Mouse (Mus musculus) naive thymus-derived CD4-positive, alpha-beta T cell, adult 5 months (primary cell): ENCODE results near the gene Naaladl1. TPM values are rescaled to one million over a fixed set of nuclear protein-coding genes. Genes with fewer than 3 reads are reported as not detected.

Experiments used
- polyA plus RNA-seq: library from polyadenylated mRNA; unstranded; fragments of 100-300 nt; shearing (Covaris generic); gene quantifications from one replicate; pipeline ENCODE4 v1.2.1, GENCODE M21; 2017

Gene Naaladl1
- polyA plus RNA-seq: not detected

DNA sequence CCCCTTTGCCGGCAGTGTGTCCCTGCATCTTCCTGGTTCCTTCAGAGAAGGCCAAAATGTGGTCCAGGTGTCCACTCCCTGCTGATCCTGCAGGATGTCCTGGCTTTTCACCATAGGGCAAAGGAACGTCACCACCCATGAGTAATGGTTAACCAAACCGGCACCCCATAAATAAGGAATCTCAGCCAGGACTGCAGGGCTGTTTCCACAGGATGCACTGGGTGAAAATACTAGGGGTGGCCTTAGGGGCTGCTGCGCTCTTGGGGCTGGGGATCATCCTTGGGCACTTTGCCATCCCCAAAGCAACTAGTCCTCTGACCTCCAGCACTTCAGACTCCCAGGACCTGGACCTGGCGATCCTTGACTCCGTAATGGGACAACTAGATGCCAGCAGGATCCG, at the start of gene Naaladl1:
TSS of gene Naaladl1 (plus strand) at position 197 of the 400 bp plus-strand sequence.

DNA sequence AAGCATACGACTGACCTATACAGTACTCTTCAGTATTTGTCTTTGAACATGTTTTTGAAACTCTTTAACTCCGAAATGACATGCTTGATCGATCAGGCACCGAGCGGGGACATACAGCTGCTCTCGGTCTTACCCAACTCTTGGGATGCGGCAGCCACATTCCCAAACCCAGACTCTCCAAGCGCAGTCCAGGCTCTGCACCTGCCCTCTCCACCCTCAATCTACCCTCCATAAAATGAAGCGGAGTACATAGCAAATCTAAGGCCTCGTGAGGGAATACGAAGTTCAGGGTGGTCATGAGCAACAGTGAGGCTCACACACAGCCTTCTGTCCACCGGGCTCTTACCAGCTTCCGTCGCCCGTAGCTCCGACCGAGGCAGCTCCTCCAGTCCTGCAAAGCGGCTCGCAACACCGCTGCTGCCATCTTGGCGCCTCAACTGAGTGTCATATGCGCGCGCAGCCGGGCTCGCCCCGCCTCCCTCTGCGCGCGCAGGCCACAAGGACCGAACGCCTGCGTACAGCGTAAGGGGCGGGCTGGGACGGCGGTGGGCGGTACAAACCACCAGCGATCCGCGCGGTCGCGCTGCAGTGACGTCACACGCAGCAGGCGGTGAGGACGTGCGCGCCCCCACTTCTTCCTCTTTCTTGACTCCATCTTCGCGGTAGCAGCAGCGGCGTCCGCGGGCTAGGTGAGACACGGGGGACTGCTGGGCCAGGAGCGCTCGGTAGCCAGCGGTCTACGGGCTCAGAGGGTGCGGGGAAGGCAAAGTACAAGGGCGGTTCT, 48.1 kb upstream of the Naaladl1 start, which contains the start of the genes Mrpl49 and Fau:
TSS of gene Mrpl49 (minus strand) at position 473 of the 784 bp plus-strand sequence.
TSS of gene Fau (plus strand) at position 532 of the 784 bp plus-strand sequence.

DNA sequence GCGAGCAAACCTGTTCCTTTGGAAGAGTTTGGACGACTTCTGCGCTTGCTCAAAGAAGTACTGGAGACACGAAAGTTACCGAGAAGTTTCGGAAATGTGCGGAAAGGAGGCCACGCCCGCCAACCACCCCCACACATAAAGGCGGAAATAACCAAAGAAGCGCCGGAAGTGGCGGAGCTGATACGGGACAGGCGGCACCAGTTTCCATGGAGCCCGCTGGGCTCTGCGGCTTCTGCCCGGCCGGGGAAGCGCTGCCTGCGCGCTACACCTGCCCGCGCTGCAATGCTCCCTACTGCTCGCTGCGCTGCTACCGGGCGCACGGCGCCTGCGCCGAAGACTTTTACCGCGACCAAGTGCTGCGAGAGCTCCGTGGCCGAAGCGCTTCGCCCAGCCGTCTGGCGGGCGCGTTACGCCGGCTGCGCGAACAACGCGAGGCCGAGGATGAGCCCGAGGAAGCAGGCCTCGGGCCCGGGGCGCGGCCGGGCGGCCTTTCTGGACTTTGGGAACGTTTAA, 44.5 kb upstream of the Naaladl1 start, which contains the start of gene Znhit2:
TSS of gene Znhit2 (plus strand) at position 172 of the 513 bp plus-strand sequence.

DNA sequence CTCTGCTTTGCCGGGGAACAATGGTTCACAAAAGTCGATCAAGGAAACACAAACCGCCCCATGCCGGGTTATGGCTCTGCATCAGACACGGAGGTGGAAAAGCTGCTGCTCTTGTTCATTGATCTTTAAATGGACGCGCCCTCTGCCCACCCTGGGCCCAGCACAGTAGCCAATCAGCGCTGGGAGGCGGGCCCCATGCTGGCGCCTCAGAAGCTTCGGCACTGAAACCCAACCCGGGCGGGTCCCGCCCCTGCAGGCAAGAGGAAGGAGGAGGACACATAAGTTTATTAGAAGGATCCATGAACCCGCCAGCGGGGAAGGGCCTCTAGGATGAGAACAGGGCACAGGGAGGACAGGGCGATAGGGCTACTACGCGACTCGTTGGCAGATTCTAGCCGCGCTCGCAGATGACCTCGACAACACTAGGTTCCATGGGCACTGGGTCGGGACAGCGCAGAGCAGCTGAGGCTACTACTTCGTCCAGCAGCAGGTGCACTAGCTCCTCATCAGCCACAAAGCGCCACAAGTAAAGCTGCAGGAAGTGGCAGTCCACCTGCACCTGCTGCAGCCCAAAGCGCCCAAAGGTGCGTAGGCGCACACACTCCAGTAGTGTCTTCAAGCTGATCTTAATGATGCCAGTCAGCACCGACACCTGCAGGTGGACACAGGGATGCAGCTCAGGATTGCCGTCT, 37.7 kb upstream of the Naaladl1 start, which contains the start of gene Tm7sf2:
TSS of gene Tm7sf2 (minus strand) at position 650 of the 692 bp plus-strand sequence.

DNA sequence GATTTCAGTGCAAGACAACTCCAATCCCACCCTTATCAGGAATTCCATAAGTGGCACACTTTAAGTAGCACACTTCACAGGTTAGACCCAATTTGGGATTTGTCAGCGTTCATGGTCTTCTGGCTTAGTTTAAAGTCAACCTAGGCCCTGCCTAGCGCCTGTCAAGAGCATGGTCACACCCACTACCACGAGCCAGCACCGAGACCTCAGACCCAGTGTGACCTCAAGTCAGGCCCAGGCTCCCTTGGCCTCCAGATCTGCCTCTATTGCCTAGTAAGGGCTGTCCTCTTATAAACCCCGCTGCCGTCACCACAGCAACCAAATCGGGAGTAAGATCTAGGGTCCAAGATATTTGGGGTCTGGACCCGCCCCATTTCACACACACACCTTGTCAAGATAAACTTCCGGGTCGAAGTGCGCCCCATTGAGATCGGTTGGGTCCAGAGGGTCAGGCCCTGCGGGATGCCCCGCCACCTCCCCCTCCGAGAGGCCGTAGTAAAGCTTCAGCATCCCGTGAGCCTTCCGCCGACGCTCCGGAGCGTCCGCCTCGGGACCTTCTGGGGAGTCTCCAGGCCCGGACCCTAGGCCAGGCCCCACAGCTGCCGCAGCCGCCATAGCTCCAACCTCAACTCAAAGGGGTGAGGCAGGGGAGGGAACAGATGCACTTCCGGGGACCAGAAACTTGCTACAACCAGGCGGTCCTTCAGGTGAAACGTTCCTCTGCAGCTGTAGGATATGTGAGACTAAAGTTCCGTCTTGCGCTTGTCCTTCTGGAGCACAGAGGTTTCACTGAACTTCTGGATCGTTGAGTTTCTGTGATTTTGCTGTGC, 28.8 kb upstream of the Naaladl1 start, which contains the start of gene Vps51:
TSS of gene Vps51 (minus strand) at position 668 of the 830 bp plus-strand sequence.

DNA sequence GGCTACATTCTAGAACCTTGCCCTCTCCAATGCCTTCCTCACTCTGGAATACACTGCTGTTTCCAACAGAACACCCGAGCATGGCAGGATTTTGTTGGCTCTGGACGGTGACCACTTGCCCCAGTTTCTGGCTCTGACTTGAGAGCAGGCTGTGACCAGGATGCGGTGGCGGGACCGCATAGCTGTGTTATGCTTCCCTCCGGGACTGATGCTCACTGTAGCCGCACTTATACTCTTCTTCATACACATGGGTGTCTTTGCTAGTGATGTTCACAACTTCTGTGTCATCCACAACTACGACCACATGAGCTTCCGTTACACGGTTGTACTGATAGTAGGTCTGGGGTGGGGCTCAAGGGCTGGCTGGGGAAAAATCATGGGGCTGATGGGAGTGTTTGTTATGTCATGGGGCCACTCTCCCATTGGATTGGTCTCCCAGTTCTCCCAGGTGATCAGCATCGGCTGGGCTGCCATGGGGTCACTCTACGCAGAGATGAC, 25.6 kb upstream of the Naaladl1 start, which contains the start of gene Tmem262:
TSS of gene Tmem262 (plus strand) at position 51 of the 498 bp plus-strand sequence.

DNA sequence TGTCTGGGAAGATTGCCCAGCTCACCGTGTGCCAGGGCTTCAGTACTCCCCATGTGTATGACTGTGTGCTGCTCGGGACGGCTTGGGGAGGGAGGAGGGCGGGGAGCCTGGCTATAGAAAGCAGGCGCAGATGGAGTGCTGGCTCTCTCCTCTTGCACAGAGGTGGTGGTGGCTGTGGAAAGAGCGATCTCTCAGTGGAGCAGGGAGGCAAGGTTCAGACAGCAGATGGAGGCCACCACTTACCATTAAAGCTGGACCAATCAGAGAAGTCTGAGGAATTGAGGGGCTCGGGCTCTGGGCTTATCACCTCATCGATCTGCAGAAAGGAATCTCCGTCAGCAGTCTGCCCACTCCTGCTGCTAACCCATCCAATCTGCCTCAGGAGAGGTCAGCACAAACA, 23.4 kb upstream of the Naaladl1 start, which contains the start of gene Gm28374:
TSS of gene Gm28374 (minus strand) at position 101 of the 400 bp plus-strand sequence.

DNA sequence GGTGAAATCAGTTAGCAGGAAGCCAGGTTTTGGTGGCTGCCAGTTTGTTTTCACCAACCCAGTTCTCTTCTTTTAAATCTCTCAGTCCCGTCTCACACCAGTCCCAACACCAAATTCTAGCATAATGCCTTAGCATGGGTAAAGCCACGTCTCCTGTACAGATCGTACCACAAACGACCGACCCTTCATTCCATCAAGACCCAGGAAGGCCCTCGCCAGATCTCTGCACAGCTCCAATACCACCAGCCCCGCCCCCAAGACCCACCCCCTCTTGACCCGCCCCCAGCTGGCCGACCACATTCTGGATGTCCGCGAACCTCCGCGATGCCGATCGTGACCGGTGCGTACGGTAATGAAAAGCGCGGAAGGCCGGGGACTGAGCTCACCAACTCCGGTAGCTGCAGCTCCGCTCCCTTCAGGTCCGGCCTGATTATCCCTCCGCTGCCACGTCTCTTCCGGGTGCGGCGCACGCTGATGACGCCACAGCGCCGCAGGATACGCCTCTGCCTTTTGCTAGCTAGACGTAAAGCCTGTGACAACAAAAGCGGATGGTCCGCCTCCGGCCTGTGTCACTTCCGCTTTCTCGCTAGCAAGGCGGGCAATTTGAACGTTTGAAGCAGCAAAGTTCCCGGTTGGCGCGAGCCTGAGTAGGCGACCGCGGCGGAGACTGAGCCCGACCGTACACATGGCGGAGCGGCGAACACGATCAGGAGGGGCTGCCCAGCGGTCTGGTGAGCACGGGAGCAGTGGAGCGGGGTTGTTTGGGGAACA, 20.9 kb upstream of the Naaladl1 start, which contains the start of the genes Zfpl1 and Cdca5:
TSS of gene Zfpl1 (minus strand) at position 479 of the 771 bp plus-strand sequence.
TSS of gene Cdca5 (plus strand) at position 506 of the 771 bp plus-strand sequence.

DNA sequence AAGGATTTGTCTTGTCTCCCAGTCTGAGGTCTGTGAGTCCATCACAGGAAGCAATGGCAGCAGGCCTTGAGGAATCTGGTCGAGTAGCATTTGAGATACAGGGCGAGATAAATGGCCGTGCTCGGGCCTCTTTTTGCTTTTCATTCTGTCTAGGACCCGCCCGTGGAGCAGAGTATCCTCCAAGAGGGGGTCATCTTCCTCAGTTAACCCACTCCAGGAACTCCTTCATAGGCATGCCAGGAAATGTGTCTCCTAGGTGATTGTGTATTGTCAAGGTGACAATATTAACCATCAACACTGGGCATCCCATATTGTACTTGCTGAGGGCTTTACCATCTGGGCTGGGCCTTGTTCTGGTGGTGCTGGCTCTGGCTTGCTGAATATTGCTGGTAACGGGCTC, 11.5 kb upstream of the Naaladl1 start, which contains the start of gene AC131692.1:
TSS of gene AC131692.1 (plus strand) at position 301 of the 400 bp plus-strand sequence.

DNA sequence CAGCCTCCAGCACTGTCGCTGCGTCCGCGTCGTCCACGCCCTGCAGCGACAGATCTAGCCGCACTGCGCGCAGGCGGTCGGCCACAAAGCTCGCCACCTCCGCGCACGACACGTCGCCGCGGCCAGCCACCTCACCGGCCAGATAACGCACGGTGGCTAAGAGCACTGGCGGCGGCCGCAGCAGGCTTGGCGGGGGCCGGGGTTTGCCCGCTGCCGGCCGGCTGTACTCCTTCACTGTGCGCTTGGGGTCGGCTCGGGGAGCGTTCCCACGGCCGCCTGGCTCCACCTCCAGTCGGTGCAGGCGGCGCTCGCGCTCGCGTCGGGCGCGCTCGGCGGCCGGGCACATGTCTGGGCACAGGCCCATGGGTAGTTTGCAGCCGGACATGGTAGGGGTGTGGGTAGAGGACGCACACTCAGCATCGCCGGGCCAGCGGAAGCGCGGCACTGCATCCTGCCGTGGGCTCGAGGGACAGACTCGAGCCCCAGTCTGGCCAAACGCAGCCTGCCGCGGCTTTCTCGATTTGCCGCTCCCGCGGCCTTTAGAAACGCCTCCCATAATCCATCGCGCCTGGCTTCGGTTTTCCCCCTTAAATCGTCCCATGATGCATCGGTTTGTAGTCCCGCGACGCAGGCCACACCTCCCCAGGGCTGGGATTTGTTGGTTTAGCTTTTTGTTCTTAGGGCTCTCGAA, 12.5 kb downstream of the Naaladl1 start, which contains the start of gene Sac3d1:
TSS of gene Sac3d1 (minus strand) at position 665 of the 691 bp plus-strand sequence.

DNA sequence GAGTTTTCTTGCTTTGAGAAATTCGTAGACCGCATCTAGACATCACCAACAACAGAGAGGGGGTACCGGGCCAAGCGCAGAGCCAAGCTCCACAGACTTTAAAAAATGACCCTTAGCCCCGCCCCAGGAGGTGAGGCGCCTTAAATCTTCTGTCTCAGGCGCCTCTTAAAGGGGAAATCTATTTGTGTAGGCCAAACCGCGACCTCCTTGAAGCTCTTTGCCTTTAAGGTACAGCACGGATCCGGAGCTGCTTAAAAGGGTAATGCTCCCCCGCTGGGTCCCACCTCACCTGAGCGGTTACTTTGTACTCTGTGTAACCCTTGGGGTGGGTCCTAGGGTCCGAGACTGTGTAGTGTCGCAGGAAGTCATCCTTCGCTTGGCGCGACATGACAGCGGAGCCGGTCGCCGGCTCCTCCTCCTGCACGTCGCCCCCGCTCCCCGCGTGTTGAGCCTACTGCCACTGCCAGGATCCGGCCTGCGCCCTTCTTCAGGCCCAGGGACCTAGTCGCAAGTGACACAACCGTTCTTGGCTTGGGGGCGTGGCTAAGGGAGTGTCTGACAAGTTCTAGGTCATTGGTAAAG, 22.3 kb downstream of the Naaladl1 start, which contains the start of gene Snx15:
TSS of gene Snx15 (minus strand) at position 545 of the 582 bp plus-strand sequence.

DNA sequence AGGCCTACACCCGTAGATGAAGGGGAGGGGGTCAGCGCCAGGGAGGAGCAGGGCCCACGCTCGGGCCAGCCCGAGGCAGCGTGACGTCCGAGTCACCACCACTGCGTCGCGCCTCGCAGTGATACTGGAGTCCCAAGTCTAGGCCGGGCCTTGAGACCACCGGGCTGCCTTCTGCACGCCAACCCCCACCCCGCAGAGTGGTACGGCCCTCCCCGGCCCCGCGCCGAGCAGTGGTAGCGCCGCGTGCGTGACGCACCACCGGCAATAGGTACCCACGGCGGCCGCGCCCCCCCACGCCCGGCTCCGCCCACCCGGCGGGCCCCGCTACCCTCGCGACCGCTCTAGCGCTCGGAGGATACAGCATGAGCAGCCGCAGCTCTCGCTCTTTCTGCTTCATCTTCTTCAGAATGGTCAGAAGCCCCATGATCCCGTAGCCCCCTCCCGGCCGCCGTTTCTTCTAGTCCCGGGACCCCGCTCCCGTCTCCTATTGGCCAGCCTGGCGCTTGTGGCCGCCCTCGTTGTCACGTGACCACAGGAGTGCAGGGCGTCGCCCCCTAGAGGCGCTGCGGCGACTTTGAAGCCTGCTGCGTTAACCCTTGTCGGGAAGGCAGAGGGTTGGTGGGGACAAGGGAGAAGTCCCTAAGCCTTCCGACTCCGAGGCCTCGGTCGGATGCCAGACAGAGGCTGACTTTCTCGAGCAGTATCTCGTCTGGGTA, 35.3 kb downstream of the Naaladl1 start, which contains the start of gene Batf2:
TSS of gene Batf2 (plus strand) at position 306 of the 716 bp plus-strand sequence.

DNA sequence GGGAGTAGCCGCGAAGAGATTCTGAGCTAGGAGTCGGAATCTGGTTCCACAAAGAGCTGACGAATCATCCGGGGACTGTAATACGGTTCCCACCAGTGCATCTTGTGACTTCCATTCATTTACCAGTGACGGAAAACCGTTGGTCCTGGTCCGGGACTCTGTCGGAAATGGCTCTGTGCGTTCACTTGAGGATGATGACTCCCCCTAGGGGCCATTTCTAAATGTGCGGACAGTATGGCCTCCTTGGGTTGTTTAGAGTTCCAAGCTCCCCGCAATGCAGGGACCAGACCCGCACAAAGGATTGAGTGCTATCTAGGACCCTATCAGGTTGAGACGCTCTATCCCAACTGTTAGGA, 35.8 kb downstream of the Naaladl1 start, which contains the start of gene Arl2:
TSS of gene Arl2 (minus strand) at position 155 of the 356 bp plus-strand sequence.

Other genes starting within 250 kb of the Naaladl1 start
- gene Frmd8, start 230.5 kb upstream of the Naaladl1 start, polyA plus RNA-seq: 168 TPM
- 15.7 TPM for gene Slc25a45, start 228.0 kb upstream of the Naaladl1 start, polyA plus RNA-seq
- 0.55 TPM for gene Tigd3, start 211.6 kb upstream of the Naaladl1 start, polyA plus RNA-seq
- 128 TPM for gene Dpf2, start 192.8 kb upstream of the Naaladl1 start, polyA plus RNA-seq
- gene Cdc42ep2, start 181.0 kb upstream of the Naaladl1 start, polyA plus RNA-seq: 0.14 TPM
- gene Pola2, start 141.6 kb upstream of the Naaladl1 start, polyA plus RNA-seq: 51.0 TPM
- not detected for gene Slc22a20, start 119.6 kb upstream of the Naaladl1 start, polyA plus RNA-seq
- 53.1 TPM for gene Capn1, start 89.9 kb upstream of the Naaladl1 start, polyA plus RNA-seq
- gene Syvn1, start 59.2 kb upstream of the Naaladl1 start, polyA plus RNA-seq: 69.3 TPM
- gene Mrpl49, start 48.0 kb upstream of the Naaladl1 start, polyA plus RNA-seq: 37.0 TPM
- gene Fau, start 47.9 kb upstream of the Naaladl1 start, polyA plus RNA-seq: 1,034 TPM
- gene Znhit2, start 44.6 kb upstream of the Naaladl1 start, polyA plus RNA-seq: 20.1 TPM
- gene Tm7sf2, start 37.4 kb upstream of the Naaladl1 start, polyA plus RNA-seq: 15.6 TPM
- 109 TPM for gene Vps51, start 28.6 kb upstream of the Naaladl1 start, polyA plus RNA-seq
- not detected for gene Tmem262, start 25.7 kb upstream of the Naaladl1 start, polyA plus RNA-seq
- 0.80 TPM for gene Gm28374, start 23.5 kb upstream of the Naaladl1 start, polyA plus RNA-seq
- 27.6 TPM for gene Zfpl1, start 20.8 kb upstream of the Naaladl1 start, polyA plus RNA-seq
- gene Cdca5, start 20.8 kb upstream of the Naaladl1 start, polyA plus RNA-seq: 0.58 TPM
- gene AC131692.1, start 11.4 kb upstream of the Naaladl1 start, polyA plus RNA-seq: not detected
- gene Sac3d1, start 12.9 kb downstream of the Naaladl1 start, polyA plus RNA-seq: 13.0 TPM
- 41.7 TPM for gene Snx15, start 22.5 kb downstream of the Naaladl1 start, polyA plus RNA-seq
- gene Batf2, start 35.2 kb downstream of the Naaladl1 start, polyA plus RNA-seq: not detected
- 23.4 TPM for gene Arl2, start 35.8 kb downstream of the Naaladl1 start, polyA plus RNA-seq
- gene Majin, start 78.6 kb downstream of the Naaladl1 start, polyA plus RNA-seq: not detected
- not detected for gene Gpha2, start 120.6 kb downstream of the Naaladl1 start, polyA plus RNA-seq
- gene Ppp2r5b, start 130.1 kb downstream of the Naaladl1 start, polyA plus RNA-seq: 22.5 TPM
- gene Atg2a, start 135.9 kb downstream of the Naaladl1 start, polyA plus RNA-seq: 91.9 TPM
- 15.0 TPM for gene Ehd1, start 170.9 kb downstream of the Naaladl1 start, polyA plus RNA-seq
- gene Cdc42bpg, start 200.7 kb downstream of the Naaladl1 start, polyA plus RNA-seq: 0.21 TPM
- 54.5 TPM for gene Men1, start 229.2 kb downstream of the Naaladl1 start, polyA plus RNA-seq
- 212 TPM for gene Map4k2, start 235.4 kb downstream of the Naaladl1 start, polyA plus RNA-seq